Mouse (Mus musculus): ENCODE results near the gene Fpr2. TPM values are rescaled to one million over a fixed set of nuclear protein-coding genes. Genes with fewer than 3 reads are reported as not detected.
"Not testable (repeated sequence)": the region's sequence is repeated elsewhere in the genome, so short reads cannot be mapped to it uniquely, and the experiment has no call there.

Gene Fpr2
- total RNA-seq (2021), result not detected
- long read RNA-seq, experiment 1, result 0 reads
- long read RNA-seq, experiment 2, result 0 reads

DNA sequence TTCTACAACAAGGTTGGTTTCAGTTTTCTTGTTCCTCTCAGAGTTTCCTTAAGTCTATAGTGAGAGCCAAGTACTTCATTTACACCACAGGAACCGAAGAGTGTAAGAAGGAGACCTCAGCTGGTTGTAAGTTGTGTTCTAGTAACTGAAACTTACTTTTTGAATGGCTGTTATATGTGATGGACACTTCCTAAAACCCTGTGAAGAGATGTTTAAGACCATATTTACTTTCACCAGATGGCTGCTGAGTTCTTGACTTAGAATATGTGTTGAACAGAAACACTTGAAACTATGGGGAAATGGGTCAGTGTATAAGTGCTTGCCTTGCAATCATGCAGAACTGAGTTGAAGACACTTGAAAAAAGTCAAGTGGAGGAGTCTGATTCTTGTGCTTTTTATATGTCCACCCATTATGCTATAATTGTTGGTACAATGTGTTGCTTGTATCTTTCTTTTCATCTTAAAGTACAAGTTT, at the start of gene Fpr2, which contains the start of gene Fpr3:
Gene Fpr2, plus strand, starts transcription at position 51 of the 475 bp plus-strand sequence.
Gene Fpr3, plus strand, starts transcription at position 79 of the 475 bp plus-strand sequence.
- no peak for DNase-seq

DNA sequence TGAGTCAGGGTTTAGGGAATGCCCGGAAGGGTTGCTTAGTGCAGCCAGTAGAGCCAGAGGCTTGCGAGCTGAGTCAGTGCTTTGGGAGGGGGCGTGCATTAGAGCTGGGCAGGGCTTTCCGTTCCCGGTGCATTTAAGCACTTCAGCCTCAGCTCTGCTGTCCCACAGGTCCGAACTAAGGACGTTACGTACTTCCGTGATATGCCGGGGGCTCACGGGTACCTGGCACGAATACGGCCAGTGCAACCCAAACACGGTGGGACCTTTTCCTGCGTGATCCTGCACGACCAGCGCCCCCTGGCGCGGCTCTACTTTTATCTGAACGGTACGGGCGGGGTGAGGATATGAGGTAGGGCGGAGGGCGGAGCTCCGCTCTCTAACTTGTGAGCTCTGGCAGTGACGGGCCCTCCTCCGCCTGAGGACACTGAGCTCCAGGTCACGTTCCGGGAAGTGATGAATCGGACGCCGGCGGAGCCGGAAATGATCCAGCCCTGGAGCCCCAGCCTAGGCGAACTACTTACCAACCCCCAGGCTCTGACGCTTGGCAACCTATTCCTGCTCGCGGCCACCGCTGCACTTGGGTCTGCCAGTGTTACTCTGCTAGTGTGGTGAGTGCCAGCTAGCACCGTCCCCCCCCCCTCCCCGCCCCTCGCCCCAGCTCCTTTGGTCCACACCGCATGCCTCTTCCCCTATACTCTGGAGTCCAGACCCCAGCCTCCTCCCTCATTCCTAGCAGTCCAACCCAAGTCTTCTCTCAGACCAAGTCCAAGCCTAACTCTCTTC, 49.5 kb upstream of the Fpr2 start:
- DNase-seq, result peak; percentile 97

DNA sequence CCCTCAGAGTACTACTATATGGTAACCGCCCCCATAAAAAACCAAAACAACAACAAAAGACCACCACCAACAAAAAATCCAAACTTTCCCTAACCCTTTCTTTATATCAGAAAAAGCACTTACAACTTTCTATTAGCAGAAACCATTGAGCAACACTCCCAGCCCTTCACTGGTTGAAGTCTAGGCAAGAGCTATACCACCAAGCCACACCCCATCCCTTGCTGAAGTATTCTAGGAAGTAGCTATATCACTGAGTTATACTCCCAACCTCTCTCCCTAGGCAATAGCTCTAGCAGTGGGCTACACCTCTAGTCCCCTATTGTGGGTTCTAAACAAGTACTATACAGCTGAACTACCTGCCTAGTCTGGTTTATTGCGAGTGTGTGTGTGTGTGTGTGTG, 48.3 kb upstream of the Fpr2 start:
- DNase-seq, result no peak

DNA sequence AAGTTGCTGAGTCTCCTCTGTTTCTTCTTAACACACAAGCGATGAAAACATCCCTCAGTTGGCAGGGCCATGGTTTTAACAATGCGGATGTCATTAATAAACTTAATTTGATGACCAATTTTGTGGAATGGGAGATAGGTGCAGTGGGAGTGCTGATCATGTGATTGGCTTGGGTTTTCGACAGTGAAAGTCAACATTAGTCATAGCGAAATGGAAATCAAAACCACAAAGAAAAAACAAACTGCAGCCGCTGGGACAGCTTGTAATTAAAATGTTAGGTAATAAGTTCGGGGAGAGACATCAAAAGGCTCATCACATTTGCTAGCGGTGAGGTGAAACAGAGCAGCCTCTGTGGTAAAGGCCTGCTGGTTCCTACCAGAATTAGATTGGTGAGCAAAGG, 46.8 kb upstream of the Fpr2 start:
- no peak for DNase-seq

DNA sequence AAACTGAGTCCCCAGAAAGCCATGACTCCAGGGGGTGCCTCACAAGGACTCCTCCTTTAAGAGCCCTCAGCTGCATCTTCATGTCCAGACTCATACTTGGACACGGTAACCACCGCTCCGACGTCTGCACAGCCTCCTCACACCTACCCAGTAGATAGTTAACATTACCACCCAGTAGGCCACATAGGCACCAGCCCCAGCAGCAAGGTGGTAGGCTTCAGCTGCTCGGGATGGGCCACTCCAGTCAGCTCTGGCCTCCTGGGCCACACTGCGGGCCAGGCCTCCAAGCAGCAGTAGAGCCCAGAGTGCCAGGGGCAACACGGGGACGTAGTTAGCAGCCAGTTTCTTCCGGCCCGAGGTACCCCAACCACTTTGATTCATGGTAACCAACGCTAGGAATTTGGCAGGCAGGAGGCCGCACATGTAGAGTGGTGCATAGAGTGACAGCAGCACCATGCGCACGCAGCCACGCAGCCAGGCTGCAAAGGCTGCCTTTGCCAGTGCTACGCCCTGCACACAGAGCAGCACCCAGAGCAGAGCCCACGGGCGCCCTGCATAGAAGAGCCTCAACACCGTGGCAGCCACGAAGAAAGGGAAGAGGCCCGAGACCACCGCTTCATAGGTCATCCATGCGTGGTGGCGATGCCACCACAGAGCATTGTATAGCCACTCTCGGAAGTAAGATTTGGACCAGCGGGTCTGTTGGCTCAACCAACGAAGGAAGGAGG, 43.9 kb upstream of the Fpr2 start:
- no peak for DNase-seq

DNA sequence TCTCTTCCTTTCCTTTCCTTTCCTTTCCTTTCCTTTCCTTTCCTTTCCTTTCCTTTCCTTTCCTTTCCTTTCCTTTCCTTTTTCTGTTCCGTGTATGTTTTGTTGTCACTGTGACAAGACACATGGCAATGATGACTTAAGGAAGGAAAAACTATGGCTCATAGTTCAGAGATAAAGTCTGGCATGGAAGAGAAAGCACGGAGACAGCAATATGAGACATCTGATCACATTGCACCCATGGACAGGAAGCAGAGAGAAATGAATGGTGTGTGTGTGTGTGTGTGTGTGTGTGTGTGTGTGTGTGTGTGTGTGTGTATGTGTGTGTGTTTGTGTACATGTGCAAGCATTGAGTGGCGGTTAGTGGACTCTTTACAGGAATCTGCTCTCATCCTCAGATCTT, 43.0 kb upstream of the Fpr2 start:
- not testable (repeated sequence) for DNase-seq

DNA sequence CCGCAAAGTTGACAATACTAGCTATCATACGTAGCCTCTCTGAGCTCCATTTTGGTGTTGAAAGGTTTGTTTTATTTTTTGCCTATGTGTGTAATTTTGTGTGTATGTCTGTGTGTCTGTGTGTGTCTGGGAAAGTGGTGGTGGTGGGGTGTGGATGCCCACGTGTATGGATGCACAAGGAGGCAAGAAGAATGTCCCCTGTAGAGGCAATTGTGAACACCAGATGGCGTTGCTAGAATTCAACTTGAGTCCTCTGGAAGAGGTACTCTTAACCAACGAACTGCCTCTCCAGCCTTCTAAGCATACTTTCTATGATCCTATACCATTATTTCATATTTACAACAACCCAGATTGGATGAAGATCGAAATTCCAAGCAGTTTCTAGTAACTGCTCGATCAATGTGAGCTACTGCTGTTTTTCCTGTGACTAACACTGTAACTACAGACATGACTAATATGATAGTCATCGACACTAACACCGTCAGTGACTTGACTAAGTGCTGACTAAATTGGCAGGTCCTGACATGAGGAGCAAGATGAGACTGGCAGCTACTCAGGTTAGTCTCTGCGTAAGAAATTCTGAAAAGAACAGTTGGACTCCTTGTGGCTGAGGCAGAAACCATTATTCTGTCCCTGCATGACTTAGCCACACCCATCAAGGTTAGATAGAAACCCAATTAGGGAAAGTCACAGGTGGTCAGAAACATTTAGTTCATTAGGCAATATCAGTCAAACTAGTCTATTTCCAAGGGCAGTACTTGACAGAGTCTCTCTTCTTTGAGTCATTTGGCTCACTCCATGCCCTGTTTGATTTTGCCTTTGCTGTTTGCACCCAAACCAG, 42.2 kb upstream of the Fpr2 start:
- no peak for DNase-seq

DNA sequence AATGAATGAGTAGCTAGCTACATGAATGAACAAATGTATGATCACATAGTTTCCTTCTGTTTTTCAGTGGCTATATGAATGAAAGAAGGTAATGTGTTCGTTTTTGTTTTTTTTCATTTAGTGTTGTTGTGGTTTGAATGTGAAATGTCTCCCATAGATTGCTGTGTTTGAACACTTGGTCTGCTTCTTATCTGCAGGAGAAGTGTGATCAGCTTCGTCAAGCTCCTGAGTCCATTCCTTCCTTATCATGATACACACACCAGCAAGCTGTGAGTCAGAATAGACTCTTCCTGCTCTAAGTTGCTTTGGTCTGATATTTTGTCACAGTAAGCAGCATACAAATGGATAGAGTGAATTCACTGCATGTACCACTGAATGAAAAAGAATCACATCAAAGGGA, 38.6 kb upstream of the Fpr2 start:
- DNase-seq, result no peak

DNA sequence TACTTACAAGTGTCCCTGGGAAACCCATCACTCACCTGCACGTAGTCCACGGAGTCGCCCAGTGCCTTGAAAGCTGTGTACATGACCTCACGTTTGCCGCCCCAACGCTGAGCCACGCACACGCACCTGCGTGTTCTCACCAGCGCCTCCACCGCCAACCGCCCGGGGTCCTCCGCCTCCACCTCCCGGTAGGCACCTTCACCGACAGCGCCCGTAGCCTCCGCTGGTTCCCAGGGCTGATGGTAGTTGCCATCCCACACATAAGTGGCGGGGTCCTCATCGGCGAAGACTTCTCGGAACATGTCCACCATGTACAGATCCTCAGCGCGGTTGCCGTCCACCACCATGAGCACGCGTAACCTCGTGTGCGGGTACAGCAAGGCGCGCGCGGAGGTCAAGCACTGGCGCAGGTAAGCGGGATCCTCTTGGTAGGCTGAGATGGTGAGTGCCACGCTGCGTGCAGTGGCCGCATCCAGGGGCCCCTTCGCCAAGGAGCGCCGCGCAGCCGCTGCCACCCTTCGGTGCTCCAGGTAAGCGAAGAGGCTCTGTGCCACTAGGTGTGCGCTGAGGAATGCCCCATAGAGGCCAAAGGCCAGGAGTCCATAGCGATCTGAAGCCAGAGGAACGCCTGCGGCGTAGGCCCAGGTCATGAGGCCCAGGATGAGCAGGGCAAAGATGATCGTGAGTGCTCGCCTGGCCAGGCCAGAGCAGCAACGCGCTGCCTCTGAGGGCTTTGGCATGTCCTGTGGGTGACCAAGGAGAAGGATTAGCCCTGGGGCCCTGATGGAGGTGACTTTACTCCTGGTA, 37.5 kb upstream of the Fpr2 start:
- no peak for DNase-seq

DNA sequence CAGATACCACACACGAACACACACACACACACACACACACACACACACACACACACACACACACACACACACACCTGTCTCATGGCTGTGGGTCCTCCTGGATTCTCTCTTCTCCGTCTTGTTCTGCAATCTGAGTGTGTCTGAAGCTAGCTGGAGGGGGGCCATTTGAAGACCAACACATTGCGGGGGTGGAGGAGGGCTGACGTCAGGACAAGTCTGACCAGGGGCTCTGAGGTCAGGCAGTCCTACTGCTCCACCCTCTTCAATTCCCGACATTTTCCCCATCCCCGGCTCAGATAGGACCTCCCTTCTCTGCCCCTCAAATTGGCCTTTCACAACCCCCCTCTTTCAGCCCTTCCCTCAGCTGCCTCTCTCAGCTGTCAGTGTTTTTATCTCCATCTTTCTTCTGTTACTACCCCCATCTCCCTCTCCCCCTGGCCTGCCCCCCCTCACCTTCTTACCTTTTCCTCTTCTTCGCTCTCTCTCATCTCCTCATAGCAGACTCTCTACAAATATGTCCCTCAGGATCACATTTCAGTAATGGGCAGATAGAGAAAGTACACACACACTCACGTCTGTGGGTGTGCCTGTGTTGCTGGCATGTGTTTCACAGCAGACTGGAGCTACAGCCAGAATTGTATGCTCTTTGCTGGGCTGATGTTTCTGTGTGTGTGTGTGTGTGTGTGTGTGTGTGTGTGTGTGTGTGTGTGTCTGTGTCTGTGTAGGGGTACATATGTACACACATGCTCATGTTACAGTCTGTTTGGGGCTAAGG, 32.4 kb upstream of the Fpr2 start, which contains the start of gene Has1:
Gene Has1, minus strand, starts transcription at position 142 of the 775 bp plus-strand sequence.
- no peak for DNase-seq

DNA sequence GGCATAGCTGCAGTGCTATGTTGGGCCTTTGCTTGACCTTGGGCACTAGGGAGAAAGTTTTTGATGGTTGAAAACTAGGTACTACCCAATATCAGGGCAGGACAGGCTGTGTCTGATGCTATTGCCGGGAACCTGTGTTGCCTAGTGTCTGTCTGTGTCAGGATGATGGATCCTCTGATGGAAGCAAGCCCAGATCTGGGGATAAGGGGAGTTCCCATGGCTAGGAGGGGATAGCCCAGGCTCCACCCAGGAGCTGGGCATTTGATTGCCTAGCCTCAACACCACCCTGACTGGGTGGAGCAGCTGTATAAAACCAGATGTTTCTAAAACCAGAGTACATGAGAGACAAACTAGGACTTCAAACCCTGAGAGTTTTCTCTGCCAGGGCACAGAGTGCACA, 31.0 kb upstream of the Fpr2 start:
- DNase-seq, result no peak

DNA sequence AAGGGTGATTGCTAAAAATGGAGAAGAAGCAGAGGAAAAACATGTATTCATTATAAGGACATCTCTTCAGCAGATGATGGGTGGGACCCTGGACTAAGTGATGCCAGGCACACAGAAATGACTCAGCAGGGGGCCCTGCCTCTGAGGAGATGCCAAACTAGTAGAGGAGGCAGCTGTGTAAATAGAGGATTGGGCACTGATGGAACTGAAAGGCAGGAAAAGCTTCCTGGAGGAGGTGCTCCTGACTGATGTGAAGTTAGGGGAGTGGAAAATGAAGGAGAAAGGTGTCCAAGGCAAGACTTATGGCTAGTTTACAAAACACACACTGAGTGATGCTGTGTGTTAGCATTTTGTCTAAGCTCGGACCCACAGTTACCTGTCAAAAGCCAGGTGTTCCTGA, 30.2 kb upstream of the Fpr2 start:
- no peak for DNase-seq

DNA sequence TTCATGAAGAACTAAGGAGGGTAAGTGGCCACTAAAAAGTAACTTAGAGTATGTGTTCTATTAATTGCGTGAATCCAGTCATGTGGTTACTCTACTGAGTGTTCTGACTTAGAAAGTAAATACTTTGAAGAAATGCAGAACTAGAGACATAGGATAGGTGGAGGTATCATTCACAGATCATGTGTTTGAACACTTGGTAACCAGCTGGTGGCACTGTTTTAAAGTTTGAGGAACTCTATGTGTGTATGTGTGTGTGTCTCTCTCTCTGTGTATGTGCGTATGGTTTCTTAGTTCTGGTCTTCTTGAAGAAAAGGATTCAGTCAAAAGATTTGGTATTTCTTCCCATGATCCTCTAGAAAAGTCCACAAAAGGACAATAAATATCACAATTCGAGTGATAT, 27.5 kb upstream of the Fpr2 start:
- no peak for DNase-seq

DNA sequence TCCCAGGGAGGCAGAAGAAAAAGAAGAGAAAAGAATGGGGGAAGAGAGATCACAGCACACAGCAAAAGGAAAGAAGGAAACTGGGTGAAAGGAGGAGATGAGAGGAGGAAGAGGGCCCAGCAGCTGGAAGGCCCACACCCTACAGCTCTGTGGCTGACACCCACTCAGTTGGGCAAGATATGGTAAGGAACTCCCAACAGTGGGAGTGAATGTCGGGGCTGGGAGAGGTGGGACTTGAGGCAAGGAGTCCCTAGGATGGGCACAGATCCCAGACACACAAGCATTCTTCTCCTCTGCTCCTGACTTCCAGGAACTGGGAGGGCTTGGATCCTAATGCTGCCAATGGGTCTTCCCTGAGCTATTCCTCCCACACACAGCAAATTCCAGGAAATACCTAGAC, 25.3 kb upstream of the Fpr2 start:
- no peak for DNase-seq

DNA sequence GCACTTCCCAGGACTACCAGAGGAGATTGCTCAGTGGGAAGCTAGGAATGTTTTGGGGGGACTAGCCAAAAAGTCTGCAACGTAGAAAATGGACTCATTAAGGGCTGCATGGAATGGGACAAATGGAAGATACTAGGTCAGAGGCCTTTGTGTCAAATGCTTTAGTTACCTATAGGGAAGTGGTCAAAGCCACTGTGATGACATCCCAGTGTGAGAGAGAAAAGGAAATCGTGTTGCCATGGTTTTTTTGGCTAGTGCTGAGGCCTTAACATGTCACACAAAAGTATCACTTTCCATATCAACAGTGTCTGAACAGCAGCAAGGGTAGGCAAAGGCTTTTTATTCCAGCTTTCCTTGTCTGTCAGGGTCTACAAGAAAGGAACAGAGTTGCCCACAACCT, 22.5 kb upstream of the Fpr2 start:
- no peak for DNase-seq

DNA sequence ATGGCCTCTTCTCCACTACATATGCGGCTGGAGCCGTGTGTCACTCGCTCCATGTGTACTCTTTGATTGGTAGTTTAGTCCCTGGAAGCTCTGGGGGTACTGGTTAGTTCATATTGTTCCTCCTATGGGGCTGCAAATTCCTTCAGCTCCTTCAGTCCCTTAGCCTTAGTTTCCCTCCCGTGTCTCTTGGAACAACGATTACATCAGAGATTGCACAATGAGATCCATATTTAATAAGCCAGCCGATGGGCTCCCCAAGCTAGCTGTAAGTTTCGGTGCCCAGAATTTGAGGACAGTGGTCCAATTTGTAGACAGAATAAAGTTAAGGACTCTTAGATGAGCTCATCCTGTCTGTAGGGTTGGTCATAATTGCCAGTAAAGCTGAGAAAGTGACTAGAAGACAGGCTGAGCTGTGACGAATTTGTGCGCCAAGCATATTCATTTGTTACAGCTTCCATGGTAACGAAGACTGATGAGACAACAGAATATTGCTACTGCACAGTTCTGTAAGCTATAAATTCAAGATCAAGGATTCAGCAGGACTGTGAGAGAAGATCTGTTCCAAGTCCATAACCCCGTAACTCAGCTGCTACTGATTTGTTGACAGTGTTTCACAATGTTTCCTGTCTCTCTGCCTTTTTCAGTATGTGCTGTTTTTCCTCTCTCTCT, 20.7 kb upstream of the Fpr2 start:
- DNase-seq, result peak in 1 of 2 experiments; percentile 13

DNA sequence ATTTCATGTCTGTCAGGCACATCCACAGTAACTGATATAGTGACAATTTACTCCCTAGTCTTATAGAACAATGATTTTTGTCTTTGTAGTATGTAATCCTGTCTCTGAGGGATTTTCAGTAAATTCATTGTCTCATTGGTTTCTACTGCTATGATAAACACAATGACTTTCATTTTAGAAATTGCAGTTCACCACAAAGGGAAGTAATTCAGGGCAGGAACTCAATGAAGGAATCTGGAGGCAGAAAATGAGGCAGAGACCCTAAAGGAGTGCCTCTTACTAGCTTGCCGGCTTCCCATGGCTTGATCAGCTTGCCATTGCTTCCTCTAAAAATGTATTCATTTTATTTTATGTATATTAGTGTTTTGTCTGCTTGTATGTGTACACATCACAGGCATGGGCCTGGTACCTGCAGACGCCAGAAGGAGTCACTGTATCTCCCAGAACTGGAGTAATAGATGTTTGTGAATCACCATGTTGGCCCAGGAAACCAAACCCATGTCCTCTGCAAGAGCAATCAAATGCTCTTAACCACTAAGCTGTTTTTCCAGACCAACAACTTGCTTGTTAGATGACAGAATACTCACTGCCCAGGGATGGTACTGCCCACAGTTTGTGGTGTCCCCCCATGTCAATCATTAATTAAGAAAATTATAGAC, 16.6 kb upstream of the Fpr2 start:
- DNase-seq, result no peak

DNA sequence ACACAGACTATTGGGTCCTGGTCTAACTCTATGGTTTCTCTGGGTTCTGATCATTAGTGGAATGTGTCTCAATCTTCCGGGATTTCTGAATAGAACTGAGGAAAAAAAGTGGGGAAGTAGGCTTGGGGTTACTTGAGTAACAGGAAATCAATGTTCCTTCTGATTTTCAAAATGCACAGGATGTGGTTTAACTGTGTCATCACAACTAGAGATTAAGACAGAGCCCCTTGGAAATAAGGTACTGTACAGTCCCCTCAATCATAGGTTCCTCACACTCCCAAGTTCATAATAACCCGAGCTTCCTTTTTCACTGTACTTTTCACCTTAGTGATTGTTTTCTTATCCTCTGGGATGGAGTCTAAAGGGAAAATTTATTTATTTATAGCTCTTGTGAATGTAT, 15.9 kb upstream of the Fpr2 start:
- no peak for DNase-seq

DNA sequence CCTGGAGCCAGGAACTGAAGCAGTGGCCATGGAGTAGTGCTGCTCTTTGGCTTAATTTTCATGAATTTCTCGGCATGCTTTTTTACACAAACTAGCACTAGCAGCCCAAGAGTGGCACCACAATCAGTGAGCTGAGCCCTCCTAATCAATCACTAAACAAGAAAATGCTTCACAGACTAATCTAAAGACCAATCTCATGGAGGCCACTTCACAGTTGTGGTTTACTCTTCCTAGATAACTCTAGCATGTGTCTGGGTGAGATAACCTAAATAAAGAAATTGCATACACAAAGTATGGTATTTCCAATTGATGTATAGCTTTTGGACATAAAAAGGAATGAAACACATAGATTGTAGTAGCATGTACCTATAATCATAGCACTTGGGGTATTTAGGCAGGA, 8.3 kb upstream of the Fpr2 start:
- DNase-seq, result no peak

DNA sequence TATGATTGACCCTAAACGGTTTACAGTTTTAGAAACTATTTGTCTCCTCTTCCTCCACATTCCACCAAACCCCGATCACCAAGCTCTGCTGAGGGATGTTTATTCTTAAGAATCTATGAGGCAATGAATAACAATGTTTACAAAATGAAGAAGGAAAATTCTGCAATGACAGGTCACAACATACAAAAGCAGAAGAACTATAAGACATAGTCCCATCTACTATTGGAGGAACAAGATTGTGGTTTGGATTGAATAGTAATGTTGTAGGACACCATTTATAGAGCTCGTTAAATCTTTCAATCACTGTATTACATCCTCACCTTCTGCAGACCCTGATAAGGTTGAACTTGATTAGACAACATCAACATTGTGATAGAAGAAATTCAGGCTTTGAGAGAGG, 5.0 kb upstream of the Fpr2 start:
- DNase-seq, result no peak

Measured in adrenal gland, postnatal 36 days (tissue).